Mouse (Mus musculus) G1E (cell line): ENCODE data around the gene Tex29.

Experiments used
- CTCF ChIP-seq: IDR thresholded peaks from 2 replicates; pipeline ENCODE4 v1.5.1; 2012; ENCODE audit warnings: low read depth, low read length, inconsistent platforms, mixed read lengths
- GATA1 ChIP-seq: IDR thresholded peaks from 2 replicates; pipeline ENCODE4 v1.6.1; 2012; ENCODE audit warnings: borderline replicate concordance, low read length, inconsistent platforms, mixed read lengths
- GATA2 ChIP-seq: IDR thresholded peaks from 2 replicates; pipeline ENCODE4 v1.6.1; 2012; ENCODE audit warnings: low read depth, low read length, inconsistent platforms, borderline replicate concordance
- POLR2AphosphoS5 ChIP-seq: IDR thresholded peaks from 2 replicates; pipeline ENCODE4 v1.6.1; 2012; ENCODE audit warnings: low read depth, low read length, inconsistent platforms; ENCODE audit not compliant: insufficient replicate concordance
- TAL1 ChIP-seq: conservative IDR thresholded peaks from 2 replicates; pipeline ENCODE4 v1.6.1; 2012; ENCODE audit warnings: low read depth, low read length, inconsistent platforms, mixed read lengths

- TF ChIP-seq CTCF, result no peak
- no peak for TF ChIP-seq GATA1
- no peak for TF ChIP-seq TAL1
- TF ChIP-seq POLR2AphosphoS5, result no peak
- TF ChIP-seq GATA2, result no peak
These were observed 32.2 kb upstream of the Tex29 start for GRCm38 (mm10) chr8:11808047-11808446.
